Mouse (Mus musculus): ENCODE results near the gene Arf6. TPM values are rescaled to one million over a fixed set of nuclear protein-coding genes. Genes with fewer than 3 reads are reported as not detected.
"Not testable (repeated sequence)": the region's sequence is repeated elsewhere in the genome, so short reads cannot be mapped to it uniquely, and the experiment has no call there.

The Arf6 gene
- polyA plus RNA-seq (2015; fragmentation: Nextera tagmentation; extraction: Ambion mirVana), result 23.9 and 27.8 TPM in 2 replicates

DNA sequence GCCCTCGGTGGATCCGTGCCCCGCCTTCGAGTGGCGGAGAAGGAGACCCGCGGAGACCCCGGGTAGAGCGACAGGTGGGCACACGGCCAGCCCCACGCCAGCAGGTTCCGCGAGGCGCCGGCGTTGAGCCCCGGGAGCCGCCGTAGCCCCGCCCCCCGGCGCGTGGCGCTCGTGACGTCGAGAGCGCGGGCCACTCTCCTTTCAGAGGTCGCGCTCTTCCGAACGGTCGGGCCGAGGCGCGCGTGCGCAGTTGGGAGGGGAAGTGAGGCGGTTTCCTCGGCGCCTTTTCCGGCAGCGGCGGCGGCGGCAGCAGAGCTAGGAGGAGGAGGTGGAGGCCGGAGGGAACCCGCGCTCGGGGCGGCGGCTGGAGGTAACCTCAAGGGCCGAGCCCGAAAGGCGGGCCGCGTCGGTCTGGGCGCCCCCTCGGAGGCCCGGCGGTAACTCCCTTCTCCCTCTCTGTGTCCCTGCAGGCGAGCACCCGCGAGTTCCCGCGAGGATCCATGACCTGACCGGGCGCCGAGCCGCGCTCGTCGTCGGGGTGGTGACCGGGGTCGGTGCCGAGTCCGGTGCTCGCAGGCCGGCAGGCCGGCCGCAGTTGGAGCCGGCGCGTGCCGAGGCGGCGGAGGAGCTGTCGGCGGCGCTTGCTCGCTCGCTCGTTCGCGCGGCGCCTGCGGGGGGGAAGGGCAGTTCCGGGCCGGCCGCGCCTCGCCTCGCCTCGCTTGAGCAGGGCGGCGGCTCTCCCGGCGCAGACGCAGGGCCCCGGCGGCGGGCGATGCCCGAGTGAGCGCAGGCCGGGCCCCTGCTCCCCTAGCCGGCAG is at the start of gene Arf6, which contains the start of gene Gm9887:
Gene Arf6 (plus strand): TSS at position 297 of the 818 bp plus-strand sequence.
Gene Gm9887 (minus strand): TSS at position 605 of the 818 bp plus-strand sequence.
- H3K27ac ChIP-seq, result peak within 1 kb of the TSS; percentile 92
- WGBS, result 0% methylated on average over 93 of the region's 121 CpGs
- peak within 1 kb of the TSS; percentile 97 for H3K4me3 ChIP-seq (replicated peaks)
- no peaks in the 10 kb centered on the region for H3K36me3 ChIP-seq
- no peaks in the 10 kb centered on the region for H3K27me3 ChIP-seq
- peak; percentile 94 for ATAC-seq
- H3K4me1 ChIP-seq (replicated peaks), result peaks cover 34% of the 10 kb centered on the region
- H3K4me2 ChIP-seq (replicated peaks), result peak within 1 kb of the TSS; percentile 97
- no peaks in the 10 kb centered on the region for H3K9me3 ChIP-seq
- peak within 1 kb of the TSS; percentile 98 for H3K9ac ChIP-seq (replicated peaks)

DNA sequence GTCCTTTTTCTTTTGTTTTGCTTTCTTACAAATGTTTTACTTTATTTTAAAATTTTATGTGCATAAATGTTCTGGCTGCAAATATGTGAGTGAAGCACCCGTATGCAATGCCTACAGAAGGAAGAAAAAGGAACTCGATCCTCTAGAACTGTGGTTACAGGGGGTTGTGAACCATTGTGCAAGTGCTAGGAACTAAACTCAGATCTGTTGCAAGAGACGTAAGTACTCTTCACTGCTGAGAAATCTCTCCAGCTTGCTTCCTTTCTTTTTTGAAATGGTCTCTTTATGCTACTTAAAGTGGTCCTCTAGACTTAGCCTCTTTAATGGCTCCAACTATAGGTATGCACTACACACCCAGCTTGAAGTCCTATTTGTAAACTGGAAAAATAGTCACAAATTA is 40.8 kb upstream of the Arf6 start:
- H3K4me3 ChIP-seq (replicated peaks), result no peak overlapping the region
- H3K4me2 ChIP-seq (replicated peaks), result no peak overlapping the region
- H3K9ac ChIP-seq (replicated peaks), result no peak overlapping the region
- H3K27me3 ChIP-seq, result no peaks in the 10 kb centered on the region
- no peak for ATAC-seq
- H3K4me1 ChIP-seq (replicated peaks), result no peaks in the 10 kb centered on the region
- 90% methylated on average over 3 of the region's 3 CpGs for WGBS
- H3K36me3 ChIP-seq, result peaks cover 69% of the 10 kb centered on the region
- H3K27ac ChIP-seq, result no peak overlapping the region
- H3K9me3 ChIP-seq, result no peaks in the 10 kb centered on the region

DNA sequence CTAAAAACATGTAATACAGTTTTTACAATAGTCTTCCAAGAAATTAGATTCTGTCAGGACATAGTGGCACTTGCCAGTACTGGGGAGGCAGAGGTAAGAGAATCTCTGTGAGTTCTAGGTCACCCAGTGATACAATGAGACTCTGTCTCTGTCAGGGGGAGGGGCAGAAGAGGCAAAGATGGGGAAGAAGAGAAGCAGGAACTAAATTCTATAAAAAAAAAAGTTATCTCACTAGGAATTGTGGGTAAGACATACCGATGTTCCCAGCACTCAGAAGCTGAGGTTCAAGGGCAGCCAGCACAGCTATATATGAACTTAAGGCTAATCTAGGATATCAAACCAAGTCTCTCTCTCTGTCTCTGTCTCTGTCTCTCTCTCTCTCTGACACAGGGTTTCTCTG is 39.8 kb upstream of the Arf6 start:
- 94% methylated on average over 1 of the region's 1 CpGs for WGBS
- no peak overlapping the region for H3K4me2 ChIP-seq (replicated peaks)
- no peaks in the 10 kb centered on the region for H3K27me3 ChIP-seq
- peaks cover 68% of the 10 kb centered on the region for H3K36me3 ChIP-seq
- ATAC-seq, result no peak
- no peaks in the 10 kb centered on the region for H3K4me1 ChIP-seq (replicated peaks)
- no peak overlapping the region for H3K9ac ChIP-seq (replicated peaks)
- no peaks in the 10 kb centered on the region for H3K9me3 ChIP-seq
- no peak overlapping the region for H3K27ac ChIP-seq
- H3K4me3 ChIP-seq (replicated peaks), result no peak overlapping the region

DNA sequence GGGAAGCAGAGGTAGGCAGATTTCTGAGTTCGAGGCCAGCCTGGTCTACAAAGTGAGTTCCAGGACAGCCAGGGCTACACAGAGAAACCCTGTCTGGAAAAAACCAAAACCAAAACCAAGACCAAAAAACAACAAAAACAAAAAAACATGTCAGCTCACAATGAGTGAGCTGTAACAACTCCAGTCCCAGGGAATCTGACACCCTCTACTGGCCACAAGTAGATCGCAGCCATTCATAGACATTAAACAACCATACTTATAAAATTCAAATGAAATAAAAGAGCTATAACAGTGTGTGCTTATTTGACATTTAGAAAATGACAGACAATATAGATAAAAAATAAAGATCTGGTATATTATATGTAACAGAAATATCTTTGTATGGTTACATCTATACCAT is 38.4 kb upstream of the Arf6 start:
- H3K4me1 ChIP-seq (replicated peaks), result no peaks in the 10 kb centered on the region
- peaks cover 67% of the 10 kb centered on the region for H3K36me3 ChIP-seq
- no peaks in the 10 kb centered on the region for H3K27me3 ChIP-seq
- H3K4me2 ChIP-seq (replicated peaks), result no peak overlapping the region
- H3K9ac ChIP-seq (replicated peaks), result no peak overlapping the region
- ATAC-seq, result no peak
- 90% methylated on average over 2 of the region's 2 CpGs for WGBS
- H3K4me3 ChIP-seq (replicated peaks), result no peak overlapping the region
- no peaks in the 10 kb centered on the region for H3K9me3 ChIP-seq
- no peak overlapping the region for H3K27ac ChIP-seq

DNA sequence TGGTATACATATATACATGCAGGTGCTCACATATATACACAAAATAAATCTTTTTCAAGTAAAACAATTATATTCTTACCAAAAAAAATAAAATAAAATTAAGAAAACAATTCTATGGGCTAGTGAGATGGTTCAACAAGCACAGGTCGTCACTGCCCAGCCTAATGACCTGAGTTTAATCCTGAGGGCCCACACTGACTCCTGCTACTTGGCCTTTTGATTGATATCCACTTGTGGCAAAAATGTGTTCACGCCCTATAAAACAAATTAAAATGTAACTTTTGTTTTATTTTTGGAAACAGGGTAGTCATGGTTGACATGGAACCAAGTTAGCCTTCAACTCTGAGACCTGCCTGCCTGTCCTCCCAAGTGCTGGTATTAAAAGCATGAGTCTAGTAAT is 22.0 kb upstream of the Arf6 start:
- no peak overlapping the region for H3K4me2 ChIP-seq (replicated peaks)
- H3K36me3 ChIP-seq, result peaks cover 76% of the 10 kb centered on the region
- ATAC-seq, result no peak
- H3K4me3 ChIP-seq (replicated peaks), result no peak overlapping the region
- H3K4me1 ChIP-seq (replicated peaks), result no peaks in the 10 kb centered on the region
- no peak overlapping the region for H3K9ac ChIP-seq (replicated peaks)
- no peaks in the 10 kb centered on the region for H3K9me3 ChIP-seq
- no peaks in the 10 kb centered on the region for H3K27me3 ChIP-seq
- WGBS, result 90% methylated on average over 2 of the region's 2 CpGs
- no peak overlapping the region for H3K27ac ChIP-seq

- Histone ChIP-seq H3K9ac (replicated peaks) (no peak overlapping the region), H3K36me3 (peaks cover 65% of the 10 kb centered on the region), H3K4me2 (replicated peaks) (no peak overlapping the region), H3K9me3 (no peaks in the 10 kb centered on the region), H3K27me3 (no peaks in the 10 kb centered on the region), H3K27ac (no peak overlapping the region), H3K4me3 (replicated peaks) (no peak overlapping the region), H3K4me1 (replicated peaks) (peaks cover 12% of the 10 kb centered on the region)
- WGBS, result 91% methylated on average over 1 of the region's 1 CpGs
- no peak for ATAC-seq
These were observed 20.3 kb upstream of the Arf6 start for GRCm38 (mm10) chr12:69351685-69352084.

- peak within 1 kb of the TSS; percentile 83 for H3K4me3 ChIP-seq (replicated peaks)
- WGBS, result under 1% methylated on average over 43 of the region's 50 CpGs
- H3K27ac ChIP-seq, result peak within 1 kb of the TSS; percentile 89
- no peaks in the 10 kb centered on the region for H3K27me3 ChIP-seq
- H3K9ac ChIP-seq (replicated peaks), result peak within 1 kb of the TSS; percentile 91
- peaks cover 15% of the 10 kb centered on the region for H3K4me1 ChIP-seq (replicated peaks)
- H3K9me3 ChIP-seq, result no peaks in the 10 kb centered on the region
- peak within 1 kb of the TSS; percentile 87 for H3K4me2 ChIP-seq (replicated peaks)
- peak; percentile 72 for ATAC-seq
- peaks cover 26% of the 10 kb centered on the region for H3K36me3 ChIP-seq
These were observed 15.2 kb upstream of the Arf6 start, which contains the start of gene Nemf for GRCm38 (mm10) chr12:69356546-69357299. Gene Nemf, minus strand, starts transcription at chr12:69357165.

DNA sequence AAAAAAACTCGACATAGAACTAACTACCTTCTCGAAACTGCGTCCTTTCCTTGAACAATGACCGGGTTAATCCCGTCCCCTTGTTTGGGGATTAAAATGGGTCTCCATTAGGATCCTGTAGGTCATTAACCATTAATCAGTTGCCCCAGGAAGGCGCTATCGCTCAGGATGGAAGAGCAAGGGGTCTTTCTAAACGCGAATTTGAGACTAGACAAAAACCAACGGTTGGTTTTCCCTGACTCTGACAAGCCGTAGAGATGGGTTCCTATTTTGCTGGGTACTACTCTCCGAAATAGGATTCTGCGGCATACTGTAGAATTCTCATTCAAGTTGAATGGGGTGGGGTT is 14.7 kb upstream of the Arf6 start:
- Histone ChIP-seq H3K27ac (no peak overlapping the region), H3K9ac (replicated peaks) (peak overlapping the region; percentile 91)
- 5% methylated on average over 13 of the region's 13 CpGs for WGBS

DNA sequence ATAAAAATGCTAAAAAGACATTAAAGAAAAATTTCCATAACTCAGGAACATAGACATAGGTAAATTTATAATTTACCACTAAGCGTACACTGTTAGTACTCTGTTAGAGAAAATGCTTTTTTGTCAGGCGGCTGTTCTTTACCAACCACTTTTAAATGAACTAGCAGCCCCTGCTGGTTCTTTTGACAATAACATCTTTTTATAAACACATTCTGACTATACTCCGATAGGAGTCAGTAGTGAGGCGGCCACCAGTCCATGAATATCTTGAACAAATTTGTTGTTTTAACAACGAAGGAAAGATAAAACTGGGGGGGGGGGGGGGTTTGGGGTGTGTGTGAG is 11.3 kb upstream of the Arf6 start:
- no peak for ATAC-seq
- H3K4me2 ChIP-seq (replicated peaks), result no peak overlapping the region
- no peak overlapping the region for H3K4me3 ChIP-seq (replicated peaks)
- H3K4me1 ChIP-seq (replicated peaks), result peaks cover 28% of the 10 kb centered on the region
- no peaks in the 10 kb centered on the region for H3K9me3 ChIP-seq
- H3K36me3 ChIP-seq, result no peaks in the 10 kb centered on the region
- H3K9ac ChIP-seq (replicated peaks), result no peak overlapping the region
- 13% methylated on average over 5 of the region's 5 CpGs for WGBS
- H3K27me3 ChIP-seq, result no peaks in the 10 kb centered on the region
- no peak overlapping the region for H3K27ac ChIP-seq

More for the DNA sequence above, 14.7 kb upstream of the Arf6 start:
- peaks cover 20% of the 10 kb centered on the region for H3K4me1 ChIP-seq (replicated peaks)
- peak overlapping the region; percentile 87 for H3K4me2 ChIP-seq (replicated peaks)
- no peak; the same call in 1 of the 2 replicates for ATAC-seq
- H3K4me3 ChIP-seq (replicated peaks), result peak overlapping the region; percentile 83
- H3K9me3 ChIP-seq, result no peaks in the 10 kb centered on the region
- no peaks in the 10 kb centered on the region for H3K27me3 ChIP-seq
- H3K36me3 ChIP-seq, result peaks cover 21% of the 10 kb centered on the region

- under 1% methylated on average over 44 of the region's 50 CpGs for WGBS
- Histone ChIP-seq H3K9ac (replicated peaks) (peak overlapping the region; percentile 54), H3K4me3 (replicated peaks) (peak overlapping the region; percentile 51), H3K27ac (peak overlapping the region; percentile 84), H3K4me1 (replicated peaks) (peaks cover 24% of the 10 kb centered on the region), H3K4me2 (replicated peaks) (peak overlapping the region; percentile 60)
- H3K36me3 ChIP-seq, H3K9me3 ChIP-seq, H3K27me3 ChIP-seq: not testable (repeated sequence)
- peak; percentile 96 for ATAC-seq
These were observed 10.7 kb upstream of the Arf6 start for GRCm38 (mm10) chr12:69360997-69361899.

DNA sequence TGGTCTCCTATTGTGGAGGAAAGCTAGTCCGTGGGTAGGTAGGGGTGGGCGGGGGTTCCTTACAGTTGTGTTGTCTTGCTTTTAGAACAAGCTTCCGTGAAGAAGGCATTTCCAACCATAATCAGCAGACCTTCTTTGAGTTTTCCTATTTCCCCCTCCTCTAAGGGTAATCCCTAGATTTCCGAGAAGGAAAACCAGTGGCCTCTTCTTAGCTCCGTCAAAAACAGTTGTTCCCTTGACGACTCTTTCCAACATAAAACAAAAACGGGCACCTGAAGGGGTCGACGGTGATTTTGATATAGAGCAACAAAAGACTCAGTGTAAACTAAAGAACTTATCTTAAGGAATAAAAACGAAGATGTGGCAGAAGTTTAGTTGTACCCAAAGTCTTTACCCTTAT is 10.0 kb upstream of the Arf6 start:
- Histone ChIP-seq H3K9me3 (no peaks in the 10 kb centered on the region), H3K9ac (replicated peaks) (peak overlapping the region; percentile 54), H3K27me3 (no peaks in the 10 kb centered on the region), H3K27ac (peak overlapping the region; percentile 84), H3K4me1 (replicated peaks) (peaks cover 22% of the 10 kb centered on the region), H3K4me2 (replicated peaks) (peak overlapping the region; percentile 60), H3K4me3 (replicated peaks) (peak overlapping the region; percentile 51), H3K36me3 (no peaks in the 10 kb centered on the region)
- ATAC-seq, result no peak
- WGBS, result 5% methylated on average over 10 of the region's 10 CpGs
